Mouse (Mus musculus): ENCODE measurements around the gene Tph1.

DNA sequence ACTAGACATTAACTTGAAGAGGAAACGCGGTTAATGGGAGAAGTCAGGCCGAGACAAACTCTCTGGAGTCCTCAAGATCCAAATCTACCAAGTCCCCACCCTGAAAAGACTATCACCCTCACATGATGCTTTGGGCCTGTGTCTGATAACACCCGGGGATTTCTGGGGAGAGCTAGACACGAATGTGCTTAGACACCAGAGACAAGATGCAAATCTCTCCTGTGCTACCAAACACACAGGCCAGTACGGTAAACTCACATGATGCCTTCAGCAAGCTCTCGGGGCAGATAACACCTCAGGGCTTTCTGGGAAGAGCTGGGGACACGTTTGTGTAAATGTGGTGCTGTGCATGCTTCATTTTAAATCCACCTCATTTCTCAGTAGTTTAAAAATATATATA, 3.5 kb upstream of the Tph1 start:
- no peak for TF ChIP-seq CTCF (IDR thresholded peaks at IDR 0.05; ENCODE audit: low read depth, low read length)
- TF ChIP-seq POLR2A (IDR thresholded peaks at IDR 0.05; ENCODE audit: extremely low read depth, insufficient read depth, low read length) = no peak
